Mouse (Mus musculus) mouse trophoblast stem cell (cell line): Measurements from ENCODE around the gene Cmc2.

Experiments
- in situ Hi-C, 2 experiments: fragments of 300-500 bp; cut with MseI, MboI; formaldehyde crosslinking; loops; 2 replicates in 1 of 2; 3 replicates in 1 of 2; pipeline ENCODE4 v1.15.1; 2025

Gene Cmc2

GRCm38 (mm10) chr8:116852042-116852441, 69.2 kb downstream of the Cmc2 start:
- in situ Hi-C loops, result no loop called here

GRCm38 (mm10) chr8:116848042-116848441, 73.2 kb downstream of the Cmc2 start:
- in situ Hi-C loops, result no loop called here

- in situ Hi-C loops, result no loop called here
Measured at GRCm38 (mm10) chr8:116842678-116843077, 78.6 kb downstream of the Cmc2 start.
